Mouse (Mus musculus) layer of hippocampus, postnatal 25 days (tissue): ENCODE measurements around the gene Zfp46. TPM values are rescaled to one million over a fixed set of nuclear protein-coding genes. Genes with fewer than 3 reads are reported as not detected.

Experiments
- DNase-seq, 2 experiments: peaks; one replicate each; pipeline ENCODE4 v3.0.0; 2022; ENCODE audit warnings: mixed read lengths in 2 of 2, low spot score in 1 of 2; ENCODE audit errors: extremely low spot score in 1 of 2
- total RNA-seq, 2 experiments: library from RNA; stranded (reverse); gene quantifications; 2 replicates each; pipeline ENCODE4 v1.2.3; 2021

Gene Zfp46
- 10 to 100 TPM; 48.8 to 62.9 TPM for total RNA-seq

GRCm38 (mm10) chr4:136284455-136284854 is at the start of gene Zfp46:
Gene Zfp46, plus strand, starts transcription at chr4:136284683.
- peak; percentile 55 to 86 for DNase-seq

DNA sequence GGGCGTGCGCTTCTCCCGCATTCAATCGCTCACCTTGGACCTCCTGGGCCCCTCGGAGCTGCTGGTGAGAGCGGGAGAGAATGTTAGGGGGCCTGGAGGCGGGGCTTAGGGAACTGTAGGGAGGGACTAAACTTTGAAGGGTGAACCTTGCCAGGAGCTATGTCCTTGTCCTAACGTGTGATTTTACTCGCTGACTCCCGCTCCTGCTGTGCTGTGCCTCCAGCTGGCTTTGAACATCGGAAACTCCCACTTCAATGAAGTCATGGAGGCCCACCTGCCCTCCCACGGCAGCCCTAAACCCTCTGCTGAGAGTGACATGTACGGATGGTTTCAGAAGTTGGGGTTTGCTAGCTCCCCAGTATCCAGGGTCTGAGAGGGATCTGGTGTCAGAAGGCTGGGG is 45.8 kb upstream of the Zfp46 start:
- DNase-seq, result no peak

GRCm38 (mm10) chr4:136239111-136239510 is 45.4 kb upstream of the Zfp46 start:
- no peak for DNase-seq

GRCm38 (mm10) chr4:136239622-136240021 is 44.9 kb upstream of the Zfp46 start:
- DNase-seq, result peak; percentile 63 to 86

DNA sequence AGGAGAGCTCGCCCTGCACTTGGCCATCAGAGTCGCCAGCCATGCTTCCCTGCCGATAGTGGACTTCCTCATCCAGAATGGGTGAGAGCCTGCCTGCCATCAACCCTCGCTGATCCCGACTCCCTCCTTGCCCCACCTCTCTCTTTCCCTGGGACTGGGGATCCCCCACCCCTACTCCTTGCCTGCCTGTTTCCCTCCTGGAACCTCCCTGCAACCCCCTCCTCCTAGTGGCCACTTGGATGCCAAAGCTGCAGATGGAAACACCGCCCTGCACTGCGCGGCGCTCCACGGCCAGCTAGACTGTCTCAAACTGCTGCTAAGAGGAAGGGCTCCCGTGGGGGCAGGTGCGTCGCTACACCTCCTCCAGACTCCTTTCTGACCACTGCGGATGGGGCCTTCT is 44.4 kb upstream of the Zfp46 start:
- no peak for DNase-seq

GRCm38 (mm10) chr4:136240955-136241354 is 43.5 kb upstream of the Zfp46 start:
- no peak for DNase-seq

- DNase-seq, result peak in 1 of 2 experiments; percentile 41
These were observed 42.3 kb upstream of the Zfp46 start for GRCm38 (mm10) chr4:136242065-136242703.

GRCm38 (mm10) chr4:136242728-136243127 is 41.8 kb upstream of the Zfp46 start:
- DNase-seq, result no peak

- DNase-seq, result no peak
These were observed 40.3 kb upstream of the Zfp46 start for GRCm38 (mm10) chr4:136244208-136244607.

- no peak for DNase-seq
These were observed 38.8 kb upstream of the Zfp46 start for GRCm38 (mm10) chr4:136245681-136246080.

GRCm38 (mm10) chr4:136246568-136246969 is 37.9 kb upstream of the Zfp46 start:
- DNase-seq, result no peak

- no peak for DNase-seq
These were observed 37.1 kb upstream of the Zfp46 start for GRCm38 (mm10) chr4:136247386-136247728.

- no peak for DNase-seq
These were observed 36.6 kb upstream of the Zfp46 start, which contains the start of gene Tcea3 for GRCm38 (mm10) chr4:136247729-136248463. Gene Tcea3, plus strand, starts transcription at chr4:136247729.

DNA sequence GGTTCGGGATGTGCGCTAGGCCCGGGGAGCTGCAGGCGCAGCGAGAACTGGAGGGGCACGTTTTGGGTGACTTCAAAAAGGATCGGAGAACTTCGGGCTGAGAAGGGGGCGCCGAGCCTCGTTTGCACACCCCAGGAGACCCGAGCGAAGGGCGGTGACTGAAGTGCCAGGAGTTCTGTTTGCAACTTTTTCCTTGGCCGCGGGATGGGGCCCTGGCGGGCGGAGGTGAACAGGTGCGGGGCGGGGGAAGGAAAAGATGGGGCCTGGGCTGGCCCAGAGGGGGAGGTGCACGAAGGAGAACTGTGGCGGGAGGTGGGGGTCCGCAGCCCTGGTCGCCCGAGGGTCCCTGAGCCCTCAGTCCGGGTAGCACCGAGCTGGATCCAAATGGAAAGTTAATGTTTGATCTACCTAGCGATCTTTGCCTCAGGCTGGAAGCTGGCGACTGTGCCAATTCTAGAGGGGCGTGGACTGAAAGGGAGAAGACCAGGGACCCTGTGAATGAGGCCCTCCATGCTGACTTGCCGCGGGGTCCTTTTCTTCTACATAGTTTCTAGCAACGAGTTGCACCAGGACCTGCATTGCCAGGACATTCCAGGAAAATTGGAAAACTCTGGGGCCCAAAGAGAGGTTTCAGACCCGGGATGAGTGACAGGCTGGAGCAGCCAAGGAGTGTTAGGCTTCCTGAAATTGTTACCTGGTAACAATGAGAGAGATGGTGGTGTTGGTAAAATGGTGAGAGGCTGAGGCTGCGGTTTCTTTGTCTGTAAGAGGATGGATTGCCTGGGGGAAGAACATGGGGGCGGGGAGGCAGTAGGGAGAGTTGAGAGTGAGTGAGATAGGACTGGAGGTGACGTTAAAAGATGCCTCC is 35.8 kb upstream of the Zfp46 start:
- no peak for DNase-seq

DNA sequence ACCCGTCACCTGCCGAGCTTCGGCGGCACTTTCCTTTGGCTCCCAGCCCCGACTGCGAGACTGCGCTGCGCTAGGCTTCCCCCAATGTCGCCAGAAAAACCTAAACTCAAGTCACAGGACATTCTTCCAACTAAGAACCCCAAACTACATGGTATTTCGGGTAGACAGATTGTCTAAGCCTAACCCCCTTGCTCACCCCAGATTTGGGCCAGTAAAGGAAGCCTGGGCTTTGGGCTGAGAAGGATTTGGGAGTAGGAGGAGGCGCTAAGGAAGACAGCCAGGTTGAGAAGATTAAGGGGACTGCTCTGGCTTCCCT is 35.2 kb upstream of the Zfp46 start:
- DNase-seq, result no peak

DNA sequence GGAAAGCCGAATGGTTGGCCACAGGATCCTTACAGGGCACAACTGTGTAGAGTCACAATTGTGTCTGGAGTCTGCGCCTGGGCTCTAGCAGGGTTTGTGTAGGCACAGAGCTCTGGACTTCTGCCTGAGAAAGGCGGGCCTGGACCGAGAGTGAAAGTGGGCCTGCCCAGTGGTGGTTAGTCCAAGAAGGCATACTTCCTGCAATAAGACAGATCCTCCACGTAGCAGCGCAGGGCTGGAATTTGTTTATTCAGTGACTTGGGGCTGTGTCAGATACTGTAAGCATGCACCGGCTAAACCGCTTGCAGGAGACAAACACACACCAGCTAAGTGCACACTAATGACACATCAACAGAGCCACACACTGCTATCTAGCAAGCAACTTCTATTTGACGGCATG is 34.7 kb upstream of the Zfp46 start:
- DNase-seq, result no peak

DNA sequence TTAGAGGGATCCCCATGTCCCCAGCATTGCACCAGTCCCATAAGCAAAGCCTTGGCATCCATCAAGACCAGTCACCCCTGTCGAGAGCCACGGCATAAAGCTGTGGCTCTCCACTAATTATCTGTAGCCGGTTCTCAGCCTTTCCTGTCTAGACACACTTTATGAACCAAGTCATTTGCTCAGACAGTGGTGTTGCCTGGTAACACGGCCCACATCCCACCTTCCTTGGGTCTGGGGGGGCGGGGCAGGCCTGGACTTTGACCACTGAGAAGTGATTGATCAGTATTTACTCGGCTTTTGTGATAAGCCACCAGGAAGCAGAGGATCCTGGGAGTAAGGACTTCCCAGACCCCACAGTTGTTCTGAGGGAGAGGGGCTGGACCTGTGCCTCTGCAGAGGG is 28.6 kb upstream of the Zfp46 start:
- DNase-seq, result no peak

- DNase-seq, result no peak
These were observed 27.8 kb upstream of the Zfp46 start for GRCm38 (mm10) chr4:136256696-136257095.

DNA sequence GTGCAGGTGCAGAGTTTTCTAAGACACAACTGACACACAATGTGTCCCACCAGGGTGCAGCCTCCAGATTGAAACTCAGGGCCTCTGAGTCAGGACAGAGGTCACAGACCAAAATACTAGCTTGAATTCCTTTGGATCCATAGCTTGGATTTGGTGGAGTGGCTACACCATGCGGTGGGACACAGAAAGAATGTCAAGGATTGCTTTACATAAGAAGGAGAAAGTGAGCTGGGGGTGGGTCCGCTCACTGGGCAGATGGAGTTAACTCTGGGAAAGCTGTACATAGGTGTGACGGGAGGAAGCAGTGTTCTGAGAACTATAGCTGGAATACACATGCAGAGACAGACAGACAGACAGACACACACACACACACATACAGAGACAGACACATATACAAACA is 24.6 kb upstream of the Zfp46 start:
- no peak for DNase-seq

- DNase-seq, result peak; percentile 81 to 96
These were observed 23.8 kb upstream of the Zfp46 start for GRCm38 (mm10) chr4:136260491-136261180.

DNA sequence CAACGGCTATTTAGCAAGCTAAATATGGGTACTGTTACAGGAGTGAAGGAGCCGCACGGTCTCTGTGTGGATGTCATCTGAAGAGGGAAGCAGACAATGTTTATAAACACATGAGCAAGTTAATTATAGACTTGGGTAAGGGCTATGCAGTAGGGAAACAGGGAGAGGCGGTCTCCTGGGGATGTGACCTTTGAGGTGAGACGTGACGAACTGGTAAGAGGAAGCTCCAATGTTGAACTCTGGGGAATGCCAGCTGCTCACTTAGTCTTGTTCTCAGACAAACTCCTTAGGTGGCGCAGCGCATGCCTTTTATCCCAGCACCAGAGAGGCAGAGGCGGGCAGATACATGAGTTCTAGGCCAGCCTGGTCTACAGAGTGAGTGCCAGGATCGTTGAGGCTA is 22.6 kb upstream of the Zfp46 start:
- DNase-seq, result no peak
